Mouse (Mus musculus): ENCODE measurements around the gene Comp. TPM values are rescaled to one million over a fixed set of nuclear protein-coding genes. Genes with fewer than 3 reads are reported as not detected.

Comp gene
- polyA plus RNA-seq, 1 experiment from 2014 or later = 1.8 TPM

- peak overlapping the region; percentile 50 for H3K9ac ChIP-seq
- 0 out of 2 replicates have a peak overlapping the region, but pooled peaks have one; percentile 3 for H3K4me2 ChIP-seq
- H3K36me3 ChIP-seq = peaks cover 20% of the 10 kb centered on the region
- no peaks in the 10 kb centered on the region for H3K9me3 ChIP-seq
- no peak overlapping the region for H3K4me3 ChIP-seq
- WGBS = 24% methylated on average over 6 of the region's 6 CpGs
- H3K4me1 ChIP-seq (replicated peaks) = peaks cover 37% of the 10 kb centered on the region
- peak; percentile 77 for ATAC-seq (ENCODE audit: low read depth)
- peak overlapping the region; percentile 84 for H3K27ac ChIP-seq (replicated peaks)
- H3K27me3 ChIP-seq = no peaks in the 10 kb centered on the region
Measured at GRCm38 (mm10) chr8:70408301-70408700, 34.9 kb downstream of the Comp start.

DNA sequence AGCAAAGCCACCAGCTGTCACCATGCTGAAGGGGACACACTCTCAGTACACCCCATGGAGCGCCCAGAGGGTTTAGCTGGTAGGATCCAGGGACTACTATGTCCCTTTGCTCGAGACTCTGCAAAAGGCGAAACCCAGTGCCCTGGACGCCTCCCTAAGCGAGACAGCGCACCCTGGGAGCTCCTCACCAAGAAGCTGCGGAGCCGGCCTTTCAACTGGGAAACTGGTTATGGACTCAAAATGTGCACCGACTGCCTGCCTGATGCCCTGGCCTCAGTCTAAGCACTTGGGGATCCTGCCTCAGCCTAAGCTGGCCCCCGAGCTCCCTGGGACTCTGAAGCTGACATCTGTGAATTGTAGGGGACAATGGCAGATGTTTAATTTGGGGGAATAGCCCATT, 35.7 kb downstream of the Comp start:
- Histone ChIP-seq H3K27ac (replicated peaks) (peak overlapping the region; percentile 84), H3K27me3 (no peaks in the 10 kb centered on the region), H3K4me3 (no peak overlapping the region), H3K36me3 (peaks cover 21% of the 10 kb centered on the region), H3K9ac (peak overlapping the region; percentile 50), H3K4me1 (replicated peaks) (peaks cover 37% of the 10 kb centered on the region), H3K9me3 (no peaks in the 10 kb centered on the region), H3K4me2 (no peak overlapping the region)
- 70% methylated on average over 10 of the region's 10 CpGs for WGBS
- ATAC-seq (ENCODE audit: low read depth) = no peak; the same call in 1 of the 2 replicates

DNA sequence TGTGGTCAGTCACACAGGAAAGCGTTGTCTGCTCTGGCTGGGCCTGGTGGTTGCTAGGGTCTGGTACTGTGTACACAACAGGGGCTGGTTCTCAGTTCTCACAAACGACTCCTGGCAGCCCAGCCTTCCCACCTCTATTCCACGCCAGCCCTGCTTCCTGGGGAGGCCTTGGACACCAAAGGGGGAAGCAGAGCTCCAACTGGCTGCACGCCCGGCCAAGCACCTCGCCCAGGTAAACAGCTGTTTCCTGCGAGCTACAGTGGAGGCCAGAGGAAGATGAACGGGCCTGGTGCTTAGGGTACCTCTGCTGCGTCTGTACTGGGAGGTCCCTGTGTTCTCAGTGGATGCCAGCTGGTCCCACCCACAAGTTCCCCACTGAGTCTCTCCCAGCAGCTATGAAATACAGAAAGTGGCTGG, 36.1 kb downstream of the Comp start:
- 56% methylated on average over 9 of the region's 9 CpGs for WGBS
- H3K4me2 ChIP-seq = no peak overlapping the region
- H3K27me3 ChIP-seq = no peaks in the 10 kb centered on the region
- peaks cover 37% of the 10 kb centered on the region for H3K4me1 ChIP-seq (replicated peaks)
- H3K4me3 ChIP-seq = no peak overlapping the region
- no peaks in the 10 kb centered on the region for H3K9me3 ChIP-seq
- peak overlapping the region; percentile 50; the same call in 1 of the 2 replicates for H3K9ac ChIP-seq
- ATAC-seq (ENCODE audit: low read depth) = no peak
- H3K27ac ChIP-seq (replicated peaks) = peak overlapping the region; percentile 84
- peaks cover 20% of the 10 kb centered on the region for H3K36me3 ChIP-seq

- Histone ChIP-seq H3K36me3 (peaks cover 17% of the 10 kb centered on the region), H3K27me3 (no peaks in the 10 kb centered on the region), H3K27ac (replicated peaks) (no peak overlapping the region), H3K4me2 (no peak overlapping the region), H3K4me3 (no peak overlapping the region), H3K9ac (no peak overlapping the region), H3K4me1 (replicated peaks) (peaks cover 37% of the 10 kb centered on the region), H3K9me3 (no peaks in the 10 kb centered on the region)
- 96% methylated on average over 5 of the region's 5 CpGs for WGBS
- ATAC-seq (ENCODE audit: low read depth) = no peak
Measured at GRCm38 (mm10) chr8:70410281-70410680, 36.9 kb downstream of the Comp start.

GRCm38 (mm10) chr8:70414310-70414946, 41.1 kb downstream of the Comp start:
- no peak for ATAC-seq (ENCODE audit: low read depth)
- Histone ChIP-seq H3K4me1 (replicated peaks) (peaks cover 45% of the 10 kb centered on the region), H3K27me3 (no peaks in the 10 kb centered on the region), H3K36me3 (peaks cover 14% of the 10 kb centered on the region; the same call in 1 of the 2 replicates), H3K4me3 (no peak overlapping the region), H3K4me2 (no peak overlapping the region), H3K9ac (no peak overlapping the region), H3K27ac (replicated peaks) (no peak overlapping the region), H3K9me3 (no peaks in the 10 kb centered on the region)
- WGBS = 91% methylated on average over 6 of the region's 6 CpGs

- Histone ChIP-seq H3K4me1 (replicated peaks) (peaks cover 41% of the 10 kb centered on the region), H3K27ac (replicated peaks) (peak overlapping the region; percentile 49; the same call in 1 of the 2 replicates), H3K4me3 (no peak overlapping the region), H3K4me2 (no peak overlapping the region), H3K36me3 (peaks cover 14% of the 10 kb centered on the region; the same call in 1 of the 2 replicates), H3K27me3 (no peaks in the 10 kb centered on the region), H3K9me3 (no peaks in the 10 kb centered on the region), H3K9ac (0 out of 2 replicates have a peak overlapping the region, but pooled peaks have one; percentile 23)
- ATAC-seq (ENCODE audit: low read depth) = peak; percentile 65
- 68% methylated on average over 8 of the region's 8 CpGs for WGBS
Measured at GRCm38 (mm10) chr8:70415540-70416451, 42.4 kb downstream of the Comp start.

DNA sequence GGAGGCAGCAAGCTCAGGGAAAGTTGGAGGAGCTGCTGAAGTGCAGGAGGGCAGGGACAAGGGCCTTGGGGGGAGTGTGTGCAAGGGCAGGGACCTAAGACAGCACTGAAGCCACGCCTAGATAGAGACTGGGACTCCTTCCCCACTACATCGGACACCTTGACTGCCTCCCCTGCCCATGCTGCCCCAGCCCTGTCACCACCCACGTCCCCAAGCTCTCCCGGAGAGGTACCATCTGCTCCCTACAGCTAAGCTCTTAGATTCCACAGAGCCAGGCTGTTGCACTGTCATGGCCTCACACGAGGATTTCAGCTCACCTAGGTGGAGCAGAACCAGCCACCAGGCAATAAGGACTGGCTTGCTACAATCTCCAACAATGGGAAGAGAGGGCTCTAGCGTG, 43.6 kb downstream of the Comp start:
- Histone ChIP-seq H3K27me3 (no peaks in the 10 kb centered on the region), H3K36me3 (peaks cover 14% of the 10 kb centered on the region; the same call in 1 of the 2 replicates), H3K9me3 (no peaks in the 10 kb centered on the region), H3K4me2 (no peak overlapping the region), H3K4me3 (no peak overlapping the region), H3K27ac (replicated peaks) (0 out of 2 replicates have a peak overlapping the region, but pooled peaks have one; percentile 49), H3K9ac (peak overlapping the region; percentile 23; the same call in 1 of the 2 replicates), H3K4me1 (replicated peaks) (peaks cover 41% of the 10 kb centered on the region)
- WGBS = 41% methylated on average over 6 of the region's 6 CpGs
- ATAC-seq (ENCODE audit: low read depth) = no peak

DNA sequence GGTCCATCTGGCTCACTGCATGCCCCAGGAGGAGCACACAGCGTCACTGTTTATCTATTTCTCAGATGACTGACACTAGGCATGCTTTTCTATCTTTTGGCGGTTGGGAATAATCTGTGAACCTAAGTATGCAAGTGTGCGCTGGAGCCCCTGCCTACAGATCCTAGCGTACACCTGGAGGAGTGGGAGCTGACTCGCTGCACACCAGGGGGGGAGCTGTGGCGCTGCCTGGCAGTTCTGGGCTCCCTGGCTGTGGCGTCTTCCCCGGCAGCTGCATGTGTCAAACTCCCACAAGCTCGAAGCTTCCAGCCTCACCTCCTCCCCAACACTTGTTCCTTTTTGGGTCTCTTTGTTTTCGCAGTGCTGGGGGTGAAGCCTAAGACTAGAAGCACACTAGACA, 44.6 kb downstream of the Comp start:
- Histone ChIP-seq H3K27ac (replicated peaks) (no peak overlapping the region), H3K36me3 (peaks cover 12% of the 10 kb centered on the region; the same call in 1 of the 2 replicates), H3K4me1 (replicated peaks) (peaks cover 41% of the 10 kb centered on the region), H3K4me3 (no peak overlapping the region), H3K4me2 (no peak overlapping the region), H3K9ac (no peak overlapping the region), H3K27me3 (no peaks in the 10 kb centered on the region), H3K9me3 (no peaks in the 10 kb centered on the region)
- WGBS = 57% methylated on average over 10 of the region's 10 CpGs
- no peak for ATAC-seq (ENCODE audit: low read depth)

GRCm38 (mm10) chr8:70418954-70419353, 45.6 kb downstream of the Comp start:
- H3K9me3 ChIP-seq = no peaks in the 10 kb centered on the region
- ATAC-seq (ENCODE audit: low read depth) = no peak
- H3K4me3 ChIP-seq = no peak overlapping the region
- WGBS = 66% methylated on average over 14 of the region's 14 CpGs
- H3K4me1 ChIP-seq (replicated peaks) = peaks cover 41% of the 10 kb centered on the region
- H3K27ac ChIP-seq (replicated peaks) = no peak overlapping the region
- no peaks in the 10 kb centered on the region for H3K27me3 ChIP-seq
- H3K4me2 ChIP-seq = no peak overlapping the region
- 0 out of 2 replicates have a peak, but pooled peaks cover 4% of the 10 kb centered on the region for H3K36me3 ChIP-seq
- no peak overlapping the region for H3K9ac ChIP-seq

- Histone ChIP-seq H3K4me1 (replicated peaks) (peaks cover 41% of the 10 kb centered on the region), H3K27ac (replicated peaks) (no peak overlapping the region), H3K9me3 (no peaks in the 10 kb centered on the region), H3K9ac (no peak overlapping the region), H3K4me2 (no peak overlapping the region), H3K27me3 (no peaks in the 10 kb centered on the region), H3K4me3 (no peak overlapping the region), H3K36me3 (no peaks in the 10 kb centered on the region)
- 88% methylated on average over 11 of the region's 11 CpGs for WGBS
- no peak for ATAC-seq (ENCODE audit: low read depth)
Measured at GRCm38 (mm10) chr8:70419879-70420643, 46.7 kb downstream of the Comp start.

DNA sequence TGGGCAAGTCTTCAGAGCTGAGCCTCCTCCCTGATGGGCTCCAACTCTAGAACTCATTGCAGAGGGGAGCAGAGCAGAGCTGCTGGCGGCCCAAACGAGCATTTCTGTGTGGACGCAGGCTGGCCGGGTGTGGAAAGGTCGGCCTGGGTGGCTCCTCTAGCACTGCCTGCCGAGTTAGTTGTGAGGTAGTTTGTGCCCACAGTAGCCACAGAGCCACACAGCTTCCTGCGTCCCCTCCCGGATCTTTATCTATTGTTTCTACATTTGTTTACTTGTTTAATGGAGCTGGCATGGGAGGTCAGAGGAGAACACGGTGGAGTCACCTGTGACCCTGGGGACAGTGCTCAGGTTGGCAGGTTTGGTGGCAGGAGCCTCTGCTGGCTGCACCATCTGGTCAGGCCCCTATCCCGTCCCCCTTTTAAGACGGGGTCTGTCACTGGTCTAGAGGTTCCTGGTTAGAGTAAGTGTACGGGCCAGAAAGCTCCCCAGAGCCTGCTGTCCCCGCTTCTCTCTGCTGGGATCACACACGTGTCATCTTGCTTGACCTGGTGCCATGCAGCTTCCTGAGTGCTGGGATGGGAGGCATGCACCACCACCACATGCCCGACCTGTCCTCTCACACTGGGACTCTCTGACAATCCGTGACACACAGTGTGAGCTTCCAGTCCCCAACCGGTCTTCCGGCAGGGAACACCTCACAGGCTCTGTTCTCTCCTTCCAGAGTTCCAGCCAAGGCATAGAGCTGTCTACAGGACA, 48.2 kb downstream of the Comp start:
- ATAC-seq (ENCODE audit: low read depth) = no peak
- H3K4me2 ChIP-seq = no peak overlapping the region
- H3K4me1 ChIP-seq (replicated peaks) = peaks cover 31% of the 10 kb centered on the region
- H3K36me3 ChIP-seq = no peaks in the 10 kb centered on the region
- no peaks in the 10 kb centered on the region for H3K9me3 ChIP-seq
- WGBS = 86% methylated on average over 18 of the region's 18 CpGs
- H3K27me3 ChIP-seq = no peaks in the 10 kb centered on the region
- no peak overlapping the region for H3K27ac ChIP-seq (replicated peaks)
- no peak overlapping the region for H3K4me3 ChIP-seq
- H3K9ac ChIP-seq = no peak overlapping the region
